Mouse (Mus musculus) E14TG2a.4 (cell line): ENCODE results near the gene Gtf2e1.

Experiments used
- H3K27me3 ChIP-seq: 2 replicates; pipeline ENCODE4 v1.6.1; 2014; ENCODE audit warnings: low read length, control low read depth; ENCODE audit not compliant: insufficient read depth
- H3K36me3 ChIP-seq: 2 replicates; pipeline ENCODE4 v1.6.1; 2014; ENCODE audit warnings: low read length, control low read depth; ENCODE audit not compliant: insufficient read depth
- H3K4me1 ChIP-seq: replicated peaks from 2 replicates; pipeline ENCODE4 v1.6.1; 2014; ENCODE audit warnings: low read depth, low read length, control low read depth
- H3K4me3 ChIP-seq: replicated peaks from 2 replicates; pipeline ENCODE4 v1.5.1; 2014; ENCODE audit warnings: mild to moderate bottlenecking, low read length
- H3K9me3 ChIP-seq: 2 replicates; pipeline ENCODE4 v1.6.1; 2014; ENCODE audit warnings: low read length, control low read depth
- CTCF ChIP-seq: conservative IDR thresholded peaks from 2 replicates; pipeline ENCODE4 v1.5.1; 2014; ENCODE audit warnings: low read length
- NANOG ChIP-seq: IDR thresholded peaks from 2 replicates; pipeline ENCODE4 v1.6.1; 2014; ENCODE audit warnings: borderline replicate concordance, low read length, mixed read lengths
- POU5F1 ChIP-seq: IDR thresholded peaks from 2 replicates; pipeline ENCODE4 v1.6.1; 2014; ENCODE audit warnings: low read length, borderline replicate concordance

Gtf2e1 gene

DNA sequence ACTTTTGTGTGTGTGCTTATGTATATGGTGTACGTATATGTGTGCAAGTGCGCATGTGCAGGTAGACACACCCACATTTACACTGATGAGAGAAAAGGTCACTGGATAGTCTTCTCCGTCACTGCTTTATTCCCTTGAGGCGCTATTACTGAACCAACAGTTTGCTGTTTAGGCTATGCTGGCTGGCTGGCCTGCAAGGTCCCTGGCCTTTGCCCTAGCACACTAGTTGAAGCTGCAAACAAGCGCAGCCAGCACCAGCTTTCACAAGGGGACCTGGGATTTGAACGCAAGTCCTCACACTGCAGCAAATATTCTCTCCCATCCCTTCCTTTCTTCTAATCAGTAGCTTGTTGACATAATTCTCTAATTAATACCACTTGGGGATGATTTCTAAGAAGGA, 9.4 kb downstream of the Gtf2e1 start:
- TF ChIP-seq NANOG = no peak
- TF ChIP-seq POU5F1 = no peak
- no peak for TF ChIP-seq CTCF
- Histone ChIP-seq H3K4me3 (no peak overlapping the region), H3K36me3 (peaks cover 82% of the 10 kb centered on the region), H3K27me3 (no peaks in the 10 kb centered on the region), H3K9me3 (no peaks in the 10 kb centered on the region), H3K4me1 (peaks cover 40% of the 10 kb centered on the region)

DNA sequence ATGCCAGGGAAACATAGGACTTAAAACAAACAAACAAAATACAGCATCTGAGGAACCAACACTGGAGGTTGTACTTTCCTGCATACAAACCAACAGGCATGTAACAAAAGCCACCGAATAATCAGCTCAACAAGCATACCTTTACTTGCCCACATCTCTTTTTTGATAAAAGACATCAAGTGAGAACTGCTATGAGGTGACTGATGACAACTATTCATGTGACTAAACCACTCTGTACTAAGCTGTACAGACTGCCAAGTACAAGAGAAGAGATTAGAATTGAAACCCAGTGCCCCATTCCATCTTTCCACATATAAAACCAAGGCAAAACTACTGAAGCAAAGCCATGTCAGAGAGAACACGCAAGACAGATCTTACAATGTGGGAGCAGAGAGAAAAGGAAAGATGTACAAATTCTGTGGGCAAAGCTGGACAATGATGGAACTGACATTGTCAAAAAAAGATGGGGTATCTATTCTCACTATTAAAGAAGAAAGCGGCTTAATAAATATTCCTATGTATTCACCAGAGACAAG, 12.8 kb downstream of the Gtf2e1 start:
- H3K4me1 ChIP-seq = peaks cover 23% of the 10 kb centered on the region
- H3K36me3 ChIP-seq = peaks cover 83% of the 10 kb centered on the region
- peaks cover 20% of the 10 kb centered on the region for H3K9me3 ChIP-seq
- TF ChIP-seq POU5F1 (no peak), CTCF (no peak), NANOG (no peak)
- H3K27me3 ChIP-seq = no peaks in the 10 kb centered on the region
- no peak overlapping the region for H3K4me3 ChIP-seq

GRCm38 (mm10) chr16:37525121-37525520, 14.5 kb downstream of the Gtf2e1 start:
- Histone ChIP-seq H3K4me3 (no peak overlapping the region), H3K36me3 (peaks cover 89% of the 10 kb centered on the region), H3K4me1 (peaks cover 17% of the 10 kb centered on the region), H3K9me3 (peaks cover 20% of the 10 kb centered on the region), H3K27me3 (no peaks in the 10 kb centered on the region)
- no peak for TF ChIP-seq NANOG
- no peak for TF ChIP-seq CTCF
- no peak for TF ChIP-seq POU5F1

- TF ChIP-seq NANOG (no peak), CTCF (no peak), POU5F1 (no peak)
- peaks cover 16% of the 10 kb centered on the region for H3K4me1 ChIP-seq
- no peak overlapping the region for H3K4me3 ChIP-seq
These were observed 17.4 kb downstream of the Gtf2e1 start for GRCm38 (mm10) chr16:37522100-37522697.

GRCm38 (mm10) chr16:37520190-37521040, 19.2 kb downstream of the Gtf2e1 start:
- Histone ChIP-seq H3K4me3 (no peak overlapping the region), H3K9me3 (peaks cover 20% of the 10 kb centered on the region), H3K4me1 (peaks cover 14% of the 10 kb centered on the region), H3K36me3 (peaks cover 97% of the 10 kb centered on the region), H3K27me3 (no peaks in the 10 kb centered on the region)
- TF ChIP-seq CTCF (no peak), POU5F1 (no peak), NANOG (no peak)

More at GRCm38 (mm10) chr16:37522100-37522697, 17.4 kb downstream of the Gtf2e1 start:
- Histone ChIP-seq H3K9me3 (peaks cover 20% of the 10 kb centered on the region), H3K27me3 (no peaks in the 10 kb centered on the region), H3K36me3 (peaks cover 99% of the 10 kb centered on the region)

DNA sequence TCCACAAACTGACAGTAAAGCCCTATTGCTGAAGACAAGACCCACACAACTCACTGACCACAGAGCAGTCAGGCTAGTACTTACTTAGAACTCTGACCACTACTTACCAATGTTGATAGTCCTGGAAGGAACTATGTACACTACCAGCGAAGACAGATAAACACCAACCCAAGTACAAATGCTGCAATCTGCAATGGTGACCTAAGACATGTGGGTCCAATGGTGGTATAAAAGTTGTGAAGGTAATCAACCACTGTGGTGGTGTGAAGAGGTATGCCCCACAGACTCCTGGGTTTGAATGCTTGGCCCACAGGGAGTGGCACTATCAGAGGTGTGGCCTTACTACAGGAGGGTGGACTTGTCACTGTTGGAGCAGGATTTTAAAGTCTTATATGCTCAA, 19.9 kb downstream of the Gtf2e1 start:
- no peak overlapping the region for H3K4me3 ChIP-seq
- peaks cover 16% of the 10 kb centered on the region for H3K9me3 ChIP-seq
- TF ChIP-seq CTCF = no peak
- H3K27me3 ChIP-seq = no peaks in the 10 kb centered on the region
- H3K4me1 ChIP-seq = peaks cover 14% of the 10 kb centered on the region
- peaks cover 97% of the 10 kb centered on the region for H3K36me3 ChIP-seq

GRCm38 (mm10) chr16:37518662-37519061, 20.9 kb downstream of the Gtf2e1 start:
- TF ChIP-seq CTCF (no peak), POU5F1 (no peak), NANOG (no peak)
- Histone ChIP-seq H3K27me3 (no peaks in the 10 kb centered on the region), H3K4me3 (no peak overlapping the region), H3K36me3 (peaks cover 96% of the 10 kb centered on the region), H3K4me1 (peaks cover 14% of the 10 kb centered on the region), H3K9me3 (peaks cover 5% of the 10 kb centered on the region)

- Histone ChIP-seq H3K4me3 (no peak overlapping the region), H3K9me3 (no peaks in the 10 kb centered on the region), H3K27me3 (no peaks in the 10 kb centered on the region), H3K4me1 (peaks cover 13% of the 10 kb centered on the region), H3K36me3 (peaks cover 96% of the 10 kb centered on the region)
- TF ChIP-seq NANOG = no peak
- TF ChIP-seq CTCF = no peak
- TF ChIP-seq POU5F1 = no peak
These were observed 21.9 kb downstream of the Gtf2e1 start for GRCm38 (mm10) chr16:37517596-37518211.
